Mouse (Mus musculus): ENCODE measurements at regions not wholly inside any gene's neighbourhood (a gene's known extent, or its start where the extent isn't known, plus 50 kb on each side); places are given as distances from the start of the nearest gene placed in this dataset.
A peak's percentile ranks its signal among the peaks of the same experiment; 100 is the strongest.

GRCm38 (mm10) chr7:136208879-136209278 is 492.7 kb upstream of the Mki67 start:
- 89% methylated on average over 12 of the region's 12 CpGs for WGBS
- Histone ChIP-seq H3K36me3 (ENCODE audit: control insufficient read depth, insufficient read depth, low read length) (no peaks in the 10 kb centered on the region), H3K4me3 (ENCODE audit: control insufficient read depth in 1 of 2, insufficient read depth in 1 of 2, low read depth in 1 of 2, low read length in 2 of 2) (no peak overlapping the region), H3K27ac (replicated peaks in 1 of 2; ENCODE audit: control insufficient read depth in 1 of 2, insufficient read depth in 1 of 2, low read depth in 2 of 2, low read length in 2 of 2) (no peak overlapping the region), H3K4me1 (ENCODE audit: control insufficient read depth in 2 of 2, insufficient read depth in 2 of 2, low read length in 2 of 2) (peaks cover 10 to 11% of the 10 kb centered on the region in 2 experiments; a peak in 3 of 4 replicates), H3K27me3 (ENCODE audit: control insufficient read depth, insufficient read depth, low read length) (no peaks in the 10 kb centered on the region; the same call in none of the 2 replicates), H3K9ac (ENCODE audit: low read length) (no peak overlapping the region), H3K9me3 (ENCODE audit: control insufficient read depth, low read length) (no peaks in the 10 kb centered on the region), H3K4me2 (ENCODE audit: low read length) (no peak overlapping the region)
- ATAC-seq (ENCODE audit: insufficient number of reproducible peaks, insufficient read depth, low FRiP score, low read depth), result no peak

- 41% methylated on average over 31 of the region's 31 CpGs for WGBS
- H3K4me1 ChIP-seq (ENCODE audit: control insufficient read depth in 2 of 2, insufficient read depth in 2 of 2, low read length in 2 of 2), result peaks cover 10 to 11% of the 10 kb centered on the region in 2 experiments; a peak in 3 of 4 replicates
- no peak overlapping the region for H3K27ac ChIP-seq (replicated peaks in 1 of 2; ENCODE audit: control insufficient read depth in 1 of 2, insufficient read depth in 1 of 2, low read depth in 2 of 2, low read length in 2 of 2)
- no peaks in the 10 kb centered on the region for H3K9me3 ChIP-seq (ENCODE audit: control insufficient read depth, low read length)
- no peaks in the 10 kb centered on the region for H3K36me3 ChIP-seq (ENCODE audit: control insufficient read depth, insufficient read depth, low read length)
- peak overlapping the region; percentile 9; the same call in 1 of the 2 replicates for H3K4me2 ChIP-seq (ENCODE audit: low read length)
- H3K4me3 ChIP-seq (ENCODE audit: control insufficient read depth in 1 of 2, insufficient read depth in 1 of 2, low read depth in 1 of 2, low read length in 2 of 2), result no peak overlapping the region
- peak overlapping the region; percentile 13; the same call in 1 of the 2 replicates for H3K9ac ChIP-seq (ENCODE audit: low read length)
- no peaks in the 10 kb centered on the region; the same call in none of the 2 replicates for H3K27me3 ChIP-seq (ENCODE audit: control insufficient read depth, insufficient read depth, low read length)
- ATAC-seq (ENCODE audit: insufficient number of reproducible peaks, insufficient read depth, low FRiP score, low read depth), result no peak
Measured at GRCm38 (mm10) chr7:136209299-136210171, 493.4 kb upstream of the Mki67 start.

- Histone ChIP-seq H3K9ac (ENCODE audit: low read length) (no peak overlapping the region), H3K4me3 (ENCODE audit: control insufficient read depth in 1 of 2, insufficient read depth in 1 of 2, low read depth in 1 of 2, low read length in 2 of 2) (no peak overlapping the region), H3K4me1 (ENCODE audit: control insufficient read depth in 2 of 2, insufficient read depth in 2 of 2, low read length in 2 of 2) (peaks cover 10 to 11% of the 10 kb centered on the region in 2 experiments; a peak in 3 of 4 replicates), H3K9me3 (ENCODE audit: control insufficient read depth, low read length) (no peaks in the 10 kb centered on the region), H3K27me3 (ENCODE audit: control insufficient read depth, insufficient read depth, low read length) (no peaks in the 10 kb centered on the region; the same call in none of the 2 replicates), H3K36me3 (ENCODE audit: control insufficient read depth, insufficient read depth, low read length) (no peaks in the 10 kb centered on the region), H3K27ac (replicated peaks in 1 of 2; ENCODE audit: control insufficient read depth in 1 of 2, insufficient read depth in 1 of 2, low read depth in 2 of 2, low read length in 2 of 2) (0 out of 4 replicates have a peak overlapping the region, but pooled peaks of 1 of the 2 experiments have one; percentile 21), H3K4me2 (ENCODE audit: low read length) (no peak overlapping the region)
- 14% methylated on average over 8 of the region's 8 CpGs for WGBS
- ATAC-seq (ENCODE audit: insufficient number of reproducible peaks, insufficient read depth, low FRiP score, low read depth), result peak; percentile 35; the same call in 1 of the 2 replicates
Measured at GRCm38 (mm10) chr7:136212492-136212891, 496.3 kb upstream of the Mki67 start.

GRCm38 (mm10) chr7:136213057-136213961 is 497.1 kb upstream of the Mki67 start:
- Histone ChIP-seq H3K27ac (replicated peaks in 1 of 2; ENCODE audit: control insufficient read depth in 1 of 2, insufficient read depth in 1 of 2, low read depth in 2 of 2, low read length in 2 of 2) (no peak overlapping the region), H3K4me1 (ENCODE audit: control insufficient read depth in 2 of 2, insufficient read depth in 2 of 2, low read length in 2 of 2) (peaks cover 10 to 11% of the 10 kb centered on the region in 2 experiments; a peak in 3 of 4 replicates), H3K4me2 (ENCODE audit: low read length) (no peak overlapping the region), H3K36me3 (ENCODE audit: control insufficient read depth, insufficient read depth, low read length) (no peaks in the 10 kb centered on the region), H3K27me3 (ENCODE audit: control insufficient read depth, insufficient read depth, low read length) (no peaks in the 10 kb centered on the region; the same call in none of the 2 replicates), H3K4me3 (ENCODE audit: control insufficient read depth in 1 of 2, insufficient read depth in 1 of 2, low read depth in 1 of 2, low read length in 2 of 2) (no peak overlapping the region), H3K9me3 (ENCODE audit: control insufficient read depth, low read length) (no peaks in the 10 kb centered on the region), H3K9ac (ENCODE audit: low read length) (no peak overlapping the region)
- 55% methylated on average over 11 of the region's 11 CpGs for WGBS
- ATAC-seq (ENCODE audit: insufficient number of reproducible peaks, insufficient read depth, low FRiP score, low read depth), result no peak

- Histone ChIP-seq H3K27me3 (ENCODE audit: control insufficient read depth, insufficient read depth, low read length) (no peaks in the 10 kb centered on the region; the same call in none of the 2 replicates), H3K4me2 (ENCODE audit: low read length) (no peak overlapping the region), H3K9me3 (ENCODE audit: control insufficient read depth, low read length) (no peaks in the 10 kb centered on the region), H3K36me3 (ENCODE audit: control insufficient read depth, insufficient read depth, low read length) (no peaks in the 10 kb centered on the region), H3K4me1 (ENCODE audit: control insufficient read depth in 2 of 2, insufficient read depth in 2 of 2, low read length in 2 of 2) (peaks cover 10 to 11% of the 10 kb centered on the region in 2 experiments; a peak in 3 of 4 replicates), H3K4me3 (ENCODE audit: control insufficient read depth in 1 of 2, insufficient read depth in 1 of 2, low read depth in 1 of 2, low read length in 2 of 2) (no peak overlapping the region), H3K27ac (replicated peaks in 1 of 2; ENCODE audit: control insufficient read depth in 1 of 2, insufficient read depth in 1 of 2, low read depth in 2 of 2, low read length in 2 of 2) (no peak overlapping the region), H3K9ac (ENCODE audit: low read length) (no peak overlapping the region)
- ATAC-seq (ENCODE audit: insufficient number of reproducible peaks, insufficient read depth, low FRiP score, low read depth), result no peak
- 89% methylated on average over 3 of the region's 3 CpGs for WGBS
Measured at GRCm38 (mm10) chr7:136213962-136214308, 497.8 kb upstream of the Mki67 start.

GRCm38 (mm10) chr7:136214415-136214814 is 498.3 kb upstream of the Mki67 start:
- no peak overlapping the region for H3K4me2 ChIP-seq (ENCODE audit: low read length)
- H3K4me1 ChIP-seq (ENCODE audit: control insufficient read depth in 2 of 2, insufficient read depth in 2 of 2, low read length in 2 of 2), result peaks cover 9 to 11% of the 10 kb centered on the region in 2 experiments; a peak in 3 of 4 replicates
- no peak overlapping the region for H3K9ac ChIP-seq (ENCODE audit: low read length)
- no peaks in the 10 kb centered on the region; the same call in none of the 2 replicates for H3K27me3 ChIP-seq (ENCODE audit: control insufficient read depth, insufficient read depth, low read length)
- H3K4me3 ChIP-seq (ENCODE audit: control insufficient read depth in 1 of 2, insufficient read depth in 1 of 2, low read depth in 1 of 2, low read length in 2 of 2), result no peak overlapping the region
- H3K27ac ChIP-seq (replicated peaks in 1 of 2; ENCODE audit: control insufficient read depth in 1 of 2, insufficient read depth in 1 of 2, low read depth in 2 of 2, low read length in 2 of 2), result no peak overlapping the region
- WGBS, result 80% methylated on average over 4 of the region's 4 CpGs
- no peaks in the 10 kb centered on the region for H3K9me3 ChIP-seq (ENCODE audit: control insufficient read depth, low read length)
- ATAC-seq (ENCODE audit: insufficient number of reproducible peaks, insufficient read depth, low FRiP score, low read depth), result no peak
- H3K36me3 ChIP-seq (ENCODE audit: control insufficient read depth, insufficient read depth, low read length), result no peaks in the 10 kb centered on the region

GRCm38 (mm10) chr7:136216734-136217133 is 500.6 kb upstream of the Mki67 start:
- H3K9ac ChIP-seq (ENCODE audit: low read length), result no peak overlapping the region
- no peak for ATAC-seq (ENCODE audit: insufficient number of reproducible peaks, insufficient read depth, low FRiP score, low read depth)
- no peak overlapping the region for H3K4me2 ChIP-seq (ENCODE audit: low read length)

More at GRCm38 (mm10) chr7:136216734-136217133, 500.6 kb upstream of the Mki67 start:
- H3K4me3 ChIP-seq (ENCODE audit: control insufficient read depth in 1 of 2, insufficient read depth in 1 of 2, low read depth in 1 of 2, low read length in 2 of 2), result no peak overlapping the region
- H3K27me3 ChIP-seq (ENCODE audit: control insufficient read depth, insufficient read depth, low read length), result no peaks in the 10 kb centered on the region
- H3K27ac ChIP-seq (replicated peaks in 1 of 2; ENCODE audit: control insufficient read depth in 1 of 2, insufficient read depth in 1 of 2, low read depth in 2 of 2, low read length in 2 of 2), result no peak overlapping the region
- H3K36me3 ChIP-seq (ENCODE audit: control insufficient read depth, insufficient read depth, low read length), result no peaks in the 10 kb centered on the region
- H3K9me3 ChIP-seq (ENCODE audit: control insufficient read depth, low read length), result no peaks in the 10 kb centered on the region
- peaks cover 5 to 11% of the 10 kb centered on the region in 2 experiments; a peak in 3 of 4 replicates for H3K4me1 ChIP-seq (ENCODE audit: control insufficient read depth in 2 of 2, insufficient read depth in 2 of 2, low read length in 2 of 2)

All from heart, embryonic 14.5 days (tissue).